Mouse (Mus musculus) CH12.LX (cell line): ENCODE measurements around the gene Snx17.

ENCODE experiments used
- CTCF ChIP-seq, 2 experiments: IDR thresholded peaks in 1 of 2; conservative IDR thresholded peaks in 1 of 2; 2 replicates each; pipeline ENCODE4 v1.5.1; 2011 to 2012; ENCODE audit warnings: low read depth in 2 of 2, low read length in 2 of 2, improper control_type of control experiment in 1 of 2, inconsistent platforms in 1 of 2, mild to moderate bottlenecking in 1 of 2, moderate library complexity in 1 of 2
- POLR2A ChIP-seq: IDR thresholded peaks from 2 replicates; pipeline ENCODE4 v1.6.1; 2011; ENCODE audit warnings: low read depth, mild to moderate bottlenecking, improper control_type of control experiment, low read length

DNA sequence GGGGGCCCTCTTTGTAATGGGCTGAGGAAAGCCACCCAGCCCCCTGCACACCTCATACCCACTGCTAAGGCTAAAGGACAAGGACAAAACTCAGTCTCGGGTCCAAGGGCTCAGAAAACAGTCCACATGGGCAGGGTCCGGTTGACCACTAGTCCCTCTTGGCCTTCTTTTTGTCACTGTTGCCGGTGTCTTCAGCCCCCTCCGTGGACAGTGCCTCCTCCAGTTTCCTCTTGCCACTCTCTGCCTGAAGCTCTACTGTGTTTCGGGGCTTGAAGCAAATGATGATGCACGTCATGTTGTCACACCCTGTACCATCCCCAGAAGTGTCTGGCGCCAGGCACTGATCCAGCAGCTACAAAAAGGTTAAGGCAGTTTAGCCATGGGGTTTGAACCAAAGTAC is 9.9 kb downstream of the Snx17 start:
- TF ChIP-seq POLR2A, result no peak
- no peak for TF ChIP-seq CTCF (conservative IDR thresholded peaks at IDR 0.05 in 1 of 2, IDR thresholded peaks at IDR 0.05 in 1 of 2; ENCODE audit: low read depth in 2 of 2, low read length in 2 of 2)
